Mouse (Mus musculus) olfactory bulb, adult 2 months (tissue): Measurements from ENCODE around the gene Tmem50a.

Experiments used
- CTCF ChIP-seq: fragments of 200-500 bp; IDR thresholded peaks from 2 replicates; pipeline ENCODE4 v1.5.1; 2012; ENCODE audit warnings: low read depth, mild to moderate bottlenecking, low read length, moderate library complexity; ENCODE audit not compliant: insufficient read depth
- POLR2A ChIP-seq: fragments of 200-500 bp; IDR thresholded peaks from 2 replicates; pipeline ENCODE4 v1.6.1; 2012; ENCODE audit warnings: mild to moderate bottlenecking, low read depth, low read length, moderate library complexity; ENCODE audit not compliant: insufficient read depth

GRCm38 (mm10) chr4:134850551-134850950 is 64.3 kb downstream of the Tmem50a start:
- TF ChIP-seq CTCF, result no peak
- TF ChIP-seq POLR2A, result no peak
